Mouse (Mus musculus) telencephalon, adult 2 months (tissue): Measurements from ENCODE around the gene Suz12.
A peak's percentile ranks its signal among the peaks of the same experiment; 100 is the strongest.
"Not testable (repeated sequence)": the region's sequence is repeated elsewhere in the genome, so short reads cannot be mapped to it uniquely, and the experiment has no call there.

Experiments used
- DNase-seq: peaks from one replicate; pipeline ENCODE4 v3.0.0-alpha.2; 2011; ENCODE audit warnings: low read depth, low spot score

Suz12 gene

GRCm38 (mm10) chr11:79992592-79993355 is at the start of gene Suz12:
TSS of gene Suz12 (plus strand) at chr11:79993106.
- DNase-seq, result peak; percentile 89

GRCm38 (mm10) chr11:79943136-79943535 is 49.8 kb upstream of the Suz12 start:
- DNase-seq, result no peak

- DNase-seq, result no peak
These were observed 49.3 kb upstream of the Suz12 start for GRCm38 (mm10) chr11:79943601-79944000.

GRCm38 (mm10) chr11:79947265-79947664 is 45.6 kb upstream of the Suz12 start:
- DNase-seq, result no peak

GRCm38 (mm10) chr11:79961346-79962124 is 31.4 kb upstream of the Suz12 start:
- no peak for DNase-seq

GRCm38 (mm10) chr11:79962125-79962876 is 30.6 kb upstream of the Suz12 start, which contains the start of gene Utp6:
TSS of gene Utp6 (minus strand) at chr11:79962390.
- DNase-seq, result peak; percentile 97

GRCm38 (mm10) chr11:79962877-79963183 is 30.1 kb upstream of the Suz12 start:
- DNase-seq, result no peak

GRCm38 (mm10) chr11:79963212-79963974 is 29.5 kb upstream of the Suz12 start:
- DNase-seq, result no peak

GRCm38 (mm10) chr11:79965896-79966295 is 27.0 kb upstream of the Suz12 start:
- peak; percentile 12 for DNase-seq

- DNase-seq, result no peak
These were observed 25.2 kb upstream of the Suz12 start for GRCm38 (mm10) chr11:79967752-79968151.

- DNase-seq, result no peak
These were observed 19.8 kb upstream of the Suz12 start for GRCm38 (mm10) chr11:79973133-79973532.

GRCm38 (mm10) chr11:79973626-79974476 is 19.1 kb upstream of the Suz12 start:
- DNase-seq, result no peak

GRCm38 (mm10) chr11:79975377-79975776 is 17.5 kb upstream of the Suz12 start:
- DNase-seq, result no peak

GRCm38 (mm10) chr11:79976222-79976621 is 16.7 kb upstream of the Suz12 start:
- no peak for DNase-seq

- DNase-seq, result not testable (repeated sequence)
These were observed 16.3 kb upstream of the Suz12 start for GRCm38 (mm10) chr11:79976645-79977044.

GRCm38 (mm10) chr11:79977061-79977460 is 15.8 kb upstream of the Suz12 start:
- not testable (repeated sequence) for DNase-seq

GRCm38 (mm10) chr11:79977747-79978146 is 15.2 kb upstream of the Suz12 start:
- DNase-seq, result not testable (repeated sequence)

GRCm38 (mm10) chr11:79986886-79987285 is 6.0 kb upstream of the Suz12 start:
- DNase-seq, result no peak

GRCm38 (mm10) chr11:79987896-79988295 is 5.0 kb upstream of the Suz12 start:
- DNase-seq, result no peak

GRCm38 (mm10) chr11:79990120-79990519 is 2.8 kb upstream of the Suz12 start:
- no peak for DNase-seq
